Mouse (Mus musculus) midbrain, postnatal 0 days (tissue): ENCODE results near the gene Irgm1. TPM values are rescaled to one million over a fixed set of nuclear protein-coding genes. Genes with fewer than 3 reads are reported as not detected.
"Not testable (repeated sequence)": the region's sequence is repeated elsewhere in the genome, so short reads cannot be mapped to it uniquely, and the experiment has no call there.

Experiments used
- ATAC-seq: fragments of 200-750 bp; cut with Nextera tagmentation; 2 replicates; pipeline ENCODE4 v1.8.0; 2017; ENCODE audit warnings: moderate number of reproducible peaks, mild to moderate bottlenecking, moderate TSS enrichment, moderate library complexity; ENCODE audit not compliant: low FRiP score
- DNase-seq: peaks from one replicate; pipeline ENCODE4 v3.0.0-alpha.2; 2015; ENCODE audit warnings: low spot score
- H3K27ac ChIP-seq: fragments of 300-500 bp; sonication (generic); 2 replicates; pipeline ENCODE4 v1.5.1; 2014; ENCODE audit warnings: low read depth, mild to moderate bottlenecking, low read length, mixed read lengths
- H3K27me3 ChIP-seq: fragments of 300-500 bp; sonication (generic); 2 replicates; pipeline ENCODE4 v1.6.1; 2014; ENCODE audit warnings: low read length, control low read depth, mixed read lengths; ENCODE audit not compliant: insufficient read depth
- H3K36me3 ChIP-seq: fragments of 300-500 bp; sonication (generic); 2 replicates; pipeline ENCODE4 v1.6.1; 2014; ENCODE audit warnings: low read length, control low read depth, mixed read lengths; ENCODE audit not compliant: insufficient read depth
- H3K4me1 ChIP-seq: fragments of 300-500 bp; sonication (generic); 2 replicates; pipeline ENCODE4 v1.6.1; 2014; ENCODE audit warnings: mild to moderate bottlenecking, control low read depth, antibody characterized with exemption, low read length, mixed read lengths; ENCODE audit not compliant: insufficient read depth
- H3K4me2 ChIP-seq: fragments of 300-500 bp; sonication (generic); 2 replicates; pipeline ENCODE4 v1.6.1; 2014; ENCODE audit warnings: low read depth, mild to moderate bottlenecking, low read length, mixed read lengths; ENCODE audit not compliant: poor library complexity, severe bottlenecking
- H3K4me3 ChIP-seq: fragments of 300-500 bp; sonication (generic); 2 replicates; pipeline ENCODE4 v1.5.1; 2014; ENCODE audit warnings: low read depth, mild to moderate bottlenecking, low read length, moderate library complexity
- H3K9ac ChIP-seq: fragments of 300-500 bp; sonication (generic); replicated peaks from 2 replicates; pipeline ENCODE4 v1.6.1; 2014; ENCODE audit warnings: mild to moderate bottlenecking, low read length, moderate library complexity, mixed read lengths; ENCODE audit not compliant: poor library complexity, severe bottlenecking
- H3K9me3 ChIP-seq: fragments of 300-500 bp; sonication (generic); 2 replicates; pipeline ENCODE4 v1.6.1; 2016; ENCODE audit warnings: low read length, control low read depth
- CTCF ChIP-seq: IDR thresholded peaks from 2 replicates; pipeline ENCODE4 v1.5.1; 2016; ENCODE audit warnings: antibody characterized with exemption, mild to moderate bottlenecking
- WGBS: fragments of 180-500 bp; shearing (Covaris S2); extraction: QIAGEN DNeasy Blood & Tissue Kit; methylation state at CpG from one replicate; pipeline ENCODE4 v1.1.7; 2014; 5-methylcytosine and 5-hydroxymethylcytosine counted together
- polyA plus RNA-seq: library from polyadenylated mRNA; unstranded; fragments of >200 nt; fragmentation: Nextera tagmentation; extraction: Ambion mirVana; gene quantifications from 2 replicates; pipeline ENCODE4 v1.2.1, GENCODE M21; 2015
- total RNA-seq: library from RNA; depleted of rRNA; stranded (reverse); fragments of >200 nt; gene quantifications from 2 replicates; pipeline ENCODE4 v1.2.3, GENCODE M21; 2014

Gene Irgm1
- total and polyA plus RNA-seq, 2 experiments from 2014 or later, result 4.9 to 6.2 TPM

DNA sequence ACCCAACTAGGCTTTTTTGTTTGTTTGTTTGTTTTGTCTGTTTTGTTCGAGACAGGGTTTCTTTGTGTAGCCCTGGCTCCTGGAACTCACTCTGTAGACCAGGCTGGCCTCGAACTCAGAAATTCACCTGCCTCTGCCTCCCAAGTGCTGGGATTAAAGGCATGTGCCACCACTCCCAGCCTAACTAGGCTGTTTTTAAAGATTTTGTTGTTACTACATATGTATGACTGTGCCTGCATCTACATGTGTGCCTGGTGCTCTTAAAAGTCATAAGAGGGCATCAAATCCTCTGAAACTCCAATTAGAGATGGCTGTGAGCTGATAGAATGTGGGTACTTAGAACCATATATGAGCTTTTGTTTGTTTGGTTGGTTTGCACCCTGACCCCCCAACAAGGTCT, 40.2 kb downstream of the Irgm1 start:
- ATAC-seq, result no peak
- Histone ChIP-seq H3K36me3 (no peaks in the 10 kb centered on the region), H3K4me3 (no peak overlapping the region), H3K27ac (no peak overlapping the region), H3K9me3 (no peaks in the 10 kb centered on the region), H3K4me2 (no peak overlapping the region), H3K4me1 (0 out of 2 replicates have a peak, but pooled peaks cover 2% of the 10 kb centered on the region), H3K9ac (no peak overlapping the region), H3K27me3 (no peaks in the 10 kb centered on the region)
- 79% methylated on average over 2 of the region's 2 CpGs for WGBS
- no peak for DNase-seq
- no peak for TF ChIP-seq CTCF

GRCm38 (mm10) chr11:48830279-48830678, 41.2 kb downstream of the Irgm1 start:
- H3K4me3 ChIP-seq, result no peak overlapping the region
- no peaks in the 10 kb centered on the region for H3K27me3 ChIP-seq
- TF ChIP-seq CTCF, result no peak
- H3K4me1 ChIP-seq, result 0 out of 2 replicates have a peak, but pooled peaks cover 2% of the 10 kb centered on the region
- H3K27ac ChIP-seq, result no peak overlapping the region
- ATAC-seq (no peak), DNase-seq (no peak)
- H3K9me3 ChIP-seq, result no peaks in the 10 kb centered on the region
- no peak overlapping the region for H3K9ac ChIP-seq
- 80% methylated on average over 2 of the region's 2 CpGs for WGBS
- H3K4me2 ChIP-seq, result no peak overlapping the region
- no peaks in the 10 kb centered on the region for H3K36me3 ChIP-seq

GRCm38 (mm10) chr11:48827926-48828325, 43.6 kb downstream of the Irgm1 start:
- DNase-seq (no peak), ATAC-seq (no peak)
- Histone ChIP-seq H3K27me3 (no peaks in the 10 kb centered on the region), H3K4me1 (peaks cover 6% of the 10 kb centered on the region; the same call in 1 of the 2 replicates), H3K4me2 (no peak overlapping the region), H3K4me3 (no peak overlapping the region), H3K27ac (no peak overlapping the region), H3K9ac (no peak overlapping the region), H3K36me3 (no peaks in the 10 kb centered on the region), H3K9me3 (no peaks in the 10 kb centered on the region)
- 70% methylated on average over 6 of the region's 6 CpGs for WGBS
- no peak for TF ChIP-seq CTCF

DNA sequence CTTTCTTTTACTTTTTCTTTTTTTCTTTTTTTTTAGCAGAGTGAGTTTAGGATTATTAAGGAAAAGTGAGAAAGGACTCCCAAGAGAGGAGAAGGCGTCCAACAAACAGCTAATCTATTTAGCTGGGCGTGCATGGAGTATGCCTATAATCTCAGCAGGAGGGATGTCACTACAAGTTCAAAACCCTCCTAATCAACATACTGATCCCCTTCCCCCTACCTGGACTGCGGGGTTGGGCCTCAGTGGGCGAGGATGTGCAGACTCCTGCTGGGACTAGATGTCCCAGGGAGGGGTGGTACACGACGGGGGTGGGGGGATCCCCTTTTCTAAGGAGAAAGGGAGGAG, 44.8 kb downstream of the Irgm1 start:
- H3K27ac ChIP-seq, result no peak overlapping the region
- TF ChIP-seq CTCF, result no peak
- DNase-seq, result no peak
- no peak for ATAC-seq
- 1% methylated on average over 6 of the region's 6 CpGs for WGBS
- no peaks in the 10 kb centered on the region for H3K9me3 ChIP-seq
- no peaks in the 10 kb centered on the region for H3K27me3 ChIP-seq
- H3K9ac ChIP-seq, result no peak overlapping the region
- peak overlapping the region; percentile 51 for H3K4me2 ChIP-seq
- H3K36me3 ChIP-seq, result no peaks in the 10 kb centered on the region
- peaks cover 6% of the 10 kb centered on the region; the same call in 1 of the 2 replicates for H3K4me1 ChIP-seq
- peak overlapping the region; percentile 43 for H3K4me3 ChIP-seq

- Histone ChIP-seq H3K4me2 (peak within 1 kb of the TSS; percentile 51), H3K4me3 (peak within 1 kb of the TSS; percentile 43)
- TF ChIP-seq CTCF, result peak; percentile 13; the same call in 1 of the 2 replicates
- H3K9ac ChIP-seq, DNase-seq, H3K27ac ChIP-seq, H3K27me3 ChIP-seq, H3K4me1 ChIP-seq, H3K36me3 ChIP-seq, H3K9me3 ChIP-seq: not testable (repeated sequence)
- under 1% methylated on average over 27 of the region's 92 CpGs for WGBS
- peak; percentile 76 for ATAC-seq
These were observed 45.3 kb downstream of the Irgm1 start, which contains the start of the genes Trim7 and Gm12184 for GRCm38 (mm10) chr11:48825979-48826751. Gene Trim7, plus strand, starts transcription at chr11:48826140. Gene Gm12184, minus strand, starts transcription at chr11:48826655.

GRCm38 (mm10) chr11:48824311-48824830, 47.1 kb downstream of the Irgm1 start:
- Histone ChIP-seq H3K4me2 (peak overlapping the region; percentile 69), H3K9ac (0 out of 2 replicates have a peak overlapping the region, but pooled peaks have one; percentile 33), H3K27me3 (no peaks in the 10 kb centered on the region), H3K36me3 (no peaks in the 10 kb centered on the region), H3K9me3 (no peaks in the 10 kb centered on the region), H3K27ac (no peak overlapping the region), H3K4me3 (peak overlapping the region; percentile 38), H3K4me1 (peaks cover 6% of the 10 kb centered on the region; the same call in 1 of the 2 replicates)
- no peak for DNase-seq
- WGBS, result 6% methylated on average over 22 of the region's 22 CpGs
- TF ChIP-seq CTCF, result no peak
- ATAC-seq, result no peak
